Mouse (Mus musculus): ENCODE results near the gene Nsun5.
A peak's percentile ranks its signal among the peaks of the same experiment; 100 is the strongest.
"Not testable (repeated sequence)": the region's sequence is repeated elsewhere in the genome, so short reads cannot be mapped to it uniquely, and the experiment has no call there.

Gene Nsun5

GRCm38 (mm10) chr5:135369787-135370654, at the start of gene Nsun5:
TSS of gene Nsun5 (plus strand) at chr5:135369953.
- DNase-seq = peak; percentile 93 to 94

- no peak for DNase-seq
Measured at GRCm38 (mm10) chr5:135322197-135322596, 47.6 kb upstream of the Nsun5 start.

- DNase-seq = no peak
Measured at GRCm38 (mm10) chr5:135326121-135326659, 43.6 kb upstream of the Nsun5 start.

- DNase-seq = no peak
Measured at GRCm38 (mm10) chr5:135329471-135329870, 40.3 kb upstream of the Nsun5 start.

- DNase-seq = no peak
Measured at GRCm38 (mm10) chr5:135330201-135330600, 39.6 kb upstream of the Nsun5 start.

- DNase-seq = no peak
Measured at GRCm38 (mm10) chr5:135331161-135331560, 38.6 kb upstream of the Nsun5 start.

GRCm38 (mm10) chr5:135337575-135337974, 32.2 kb upstream of the Nsun5 start:
- no peak for DNase-seq

- no peak for DNase-seq
Measured at GRCm38 (mm10) chr5:135345989-135346388, 23.8 kb upstream of the Nsun5 start.

GRCm38 (mm10) chr5:135346430-135346829, 23.3 kb upstream of the Nsun5 start:
- DNase-seq = no peak

GRCm38 (mm10) chr5:135347511-135348011, 22.2 kb upstream of the Nsun5 start:
- no peak for DNase-seq

GRCm38 (mm10) chr5:135349862-135350261, 19.9 kb upstream of the Nsun5 start, which contains the start of gene Fkbp6:
TSS of gene Fkbp6 (minus strand) at chr5:135350044.
- DNase-seq = no peak

- DNase-seq = no peak
Measured at GRCm38 (mm10) chr5:135351606-135352005, 18.1 kb upstream of the Nsun5 start.

GRCm38 (mm10) chr5:135352995-135353394, 16.8 kb upstream of the Nsun5 start, which contains the start of gene Trim50:
TSS of gene Trim50 (plus strand) at chr5:135353295.
- no peak for DNase-seq

- no peak for DNase-seq
Measured at GRCm38 (mm10) chr5:135353564-135353963, 16.2 kb upstream of the Nsun5 start.

- DNase-seq = no peak
Measured at GRCm38 (mm10) chr5:135356090-135356489, 13.7 kb upstream of the Nsun5 start.

GRCm38 (mm10) chr5:135357556-135357955, 12.2 kb upstream of the Nsun5 start:
- no peak for DNase-seq

- no peak for DNase-seq
Measured at GRCm38 (mm10) chr5:135359772-135360171, 10.0 kb upstream of the Nsun5 start.

GRCm38 (mm10) chr5:135362572-135362971, 7.2 kb upstream of the Nsun5 start:
- DNase-seq = no peak

- no peak for DNase-seq
Measured at GRCm38 (mm10) chr5:135363540-135363939, 6.2 kb upstream of the Nsun5 start.

GRCm38 (mm10) chr5:135367841-135368240, 1.9 kb upstream of the Nsun5 start:
- no peak for DNase-seq

GRCm38 (mm10) chr5:135368312-135368711, 1.4 kb upstream of the Nsun5 start:
- no peak for DNase-seq

- not testable (repeated sequence) for DNase-seq
Measured at GRCm38 (mm10) chr5:135369196-135369595, 557 bp upstream of the Nsun5 start.

GRCm38 (mm10) chr5:135371195-135371594, 1.4 kb downstream of the Nsun5 start:
- DNase-seq = no peak

GRCm38 (mm10) chr5:135373601-135374000, 3.8 kb downstream of the Nsun5 start:
- DNase-seq = no peak

Measured in thymus, postnatal 36 days (tissue).